Mouse (Mus musculus) hematopoietic stem cell, adult 5-6 weeks (primary cell): ENCODE results near the gene Galnt5. TPM values are rescaled to one million over a fixed set of nuclear protein-coding genes. Genes with fewer than 3 reads are reported as not detected.

Source experiments
- total RNA-seq: library from RNA; stranded (forward); fragments of 172-1452, 232-1000 nt; gene quantifications from 2 replicates; pipeline ENCODE4 v1.2.3, GENCODE M21; 2017

The Galnt5 gene
- total RNA-seq, 1 experiment from 2014 or later: 3.6 TPM

Other genes with a start within 250 kb of the Galnt5 start
- not detected in 2 replicates for gene Ermn, start 55.0 kb downstream of the Galnt5 start, total RNA-seq
- 106 and 114 TPM in 2 replicates for gene Cytip, start 197.6 kb downstream of the Galnt5 start, total RNA-seq